Mouse (Mus musculus): ENCODE results near the gene Itprid2. TPM values are rescaled to one million over a fixed set of nuclear protein-coding genes. Genes with fewer than 3 reads are reported as not detected.

Gene Itprid2
- total RNA-seq, 2 experiments from 2014 or later, result 12.5 to 17.7 TPM

GRCm38 (mm10) chr2:79707575-79707974, 72.4 kb downstream of the Itprid2 start, which contains the start of gene Ppp1r1c:
Gene Ppp1r1c (plus strand): TSS chr2:79707780.
- no peak for DNase-seq (ENCODE audit: low spot score)

GRCm38 (mm10) chr2:79713662-79714091, 78.5 kb downstream of the Itprid2 start:
- no peak for DNase-seq (ENCODE audit: low spot score)

GRCm38 (mm10) chr2:79714745-79715144, 79.6 kb downstream of the Itprid2 start:
- DNase-seq (ENCODE audit: low spot score), result no peak

- DNase-seq (ENCODE audit: low spot score), result no peak
Observed at GRCm38 (mm10) chr2:79715925-79716324, 80.8 kb downstream of the Itprid2 start.

- no peak for DNase-seq (ENCODE audit: low spot score)
Observed at GRCm38 (mm10) chr2:79717846-79718245, 82.7 kb downstream of the Itprid2 start.

GRCm38 (mm10) chr2:79722415-79722814, 87.3 kb downstream of the Itprid2 start:
- no peak for DNase-seq (ENCODE audit: low spot score)

Other genes starting within 250 kb of the Itprid2 start
- not detected for gene Neurod1, start 178.6 kb upstream of the Itprid2 start, total RNA-seq (2021)
- under 1 TPM; 0.24 to 0.39 TPM for gene Cerkl, start 178.6 kb upstream of the Itprid2 start, total RNA-seq (2021)
- under 1 TPM in 1 of 2 experiments, not detected in 1; 0.50 TPM for gene Ppp1r1c, start 72.4 kb downstream of the Itprid2 start, total RNA-seq (2021)

Data from gastrocnemius, adult 18-20 months (tissue).